Mouse (Mus musculus) retina, embryonic 14.5 days (tissue): ENCODE measurements around the gene N4bp2l1.
"Not testable (repeated sequence)": the region's sequence is repeated elsewhere in the genome, so short reads cannot be mapped to it uniquely, and the experiment has no call there.

Experiments used
- DNase-seq: peaks from one replicate; pipeline ENCODE4 v3.0.0-alpha.2; 2015; ENCODE audit warnings: low spot score

Gene N4bp2l1

GRCm38 (mm10) chr5:150597088-150597487 is at the start of gene N4bp2l1:
Gene N4bp2l1, minus strand, starts transcription at chr5:150597188.
- DNase-seq, result no peak

- no peak for DNase-seq
These were observed 47.9 kb upstream of the N4bp2l1 start for GRCm38 (mm10) chr5:150644926-150645325.

- DNase-seq, result not testable (repeated sequence)
These were observed 46.4 kb upstream of the N4bp2l1 start for GRCm38 (mm10) chr5:150643390-150643789.

GRCm38 (mm10) chr5:150641440-150641839 is 44.5 kb upstream of the N4bp2l1 start:
- no peak for DNase-seq

GRCm38 (mm10) chr5:150629692-150630091 is 32.7 kb upstream of the N4bp2l1 start:
- no peak for DNase-seq

GRCm38 (mm10) chr5:150629272-150629671 is 32.3 kb upstream of the N4bp2l1 start:
- DNase-seq, result no peak

GRCm38 (mm10) chr5:150625528-150625927 is 28.5 kb upstream of the N4bp2l1 start:
- DNase-seq, result no peak

- no peak for DNase-seq
These were observed 25.8 kb upstream of the N4bp2l1 start for GRCm38 (mm10) chr5:150622792-150623191.

- no peak for DNase-seq
These were observed 24.6 kb upstream of the N4bp2l1 start for GRCm38 (mm10) chr5:150621592-150621991.

- DNase-seq, result no peak
These were observed 23.7 kb upstream of the N4bp2l1 start for GRCm38 (mm10) chr5:150620588-150621135.

- no peak for DNase-seq
These were observed 21.8 kb upstream of the N4bp2l1 start for GRCm38 (mm10) chr5:150618599-150619355.

- no peak for DNase-seq
These were observed 19.7 kb upstream of the N4bp2l1 start for GRCm38 (mm10) chr5:150616731-150617130.

- no peak for DNase-seq
These were observed 19.2 kb upstream of the N4bp2l1 start for GRCm38 (mm10) chr5:150616216-150616615.

- DNase-seq, result no peak
These were observed 17.1 kb upstream of the N4bp2l1 start for GRCm38 (mm10) chr5:150614054-150614453.

GRCm38 (mm10) chr5:150611697-150612096 is 14.7 kb upstream of the N4bp2l1 start:
- no peak for DNase-seq

GRCm38 (mm10) chr5:150611136-150611535 is 14.1 kb upstream of the N4bp2l1 start:
- no peak for DNase-seq

- DNase-seq, result no peak
These were observed 10.6 kb upstream of the N4bp2l1 start for GRCm38 (mm10) chr5:150607631-150608030.

GRCm38 (mm10) chr5:150606131-150606530 is 9.1 kb upstream of the N4bp2l1 start:
- no peak for DNase-seq

- DNase-seq, result no peak
These were observed 4.6 kb upstream of the N4bp2l1 start for GRCm38 (mm10) chr5:150601441-150602230.

GRCm38 (mm10) chr5:150600554-150601440 is 3.8 kb upstream of the N4bp2l1 start:
- DNase-seq, result no peak

- DNase-seq, result no peak
These were observed 2.6 kb upstream of the N4bp2l1 start for GRCm38 (mm10) chr5:150599301-150600294.
